Mouse (Mus musculus) yolk sac, embryonic 10.5 days (tissue): ENCODE data around the gene Nadk2.

Experiments
- DNase-seq: peaks from one replicate; pipeline ENCODE4 v3.0.0-alpha.2; 2017; ENCODE audit warnings: low spot score

The Nadk2 gene

GRCm38 (mm10) chr15:9087895-9088682 lies 17.0 kb downstream of the Nadk2 start:
- DNase-seq = no peak

- DNase-seq = no peak
Observed at GRCm38 (mm10) chr15:9088683-9089072, 17.6 kb downstream of the Nadk2 start.

DNA sequence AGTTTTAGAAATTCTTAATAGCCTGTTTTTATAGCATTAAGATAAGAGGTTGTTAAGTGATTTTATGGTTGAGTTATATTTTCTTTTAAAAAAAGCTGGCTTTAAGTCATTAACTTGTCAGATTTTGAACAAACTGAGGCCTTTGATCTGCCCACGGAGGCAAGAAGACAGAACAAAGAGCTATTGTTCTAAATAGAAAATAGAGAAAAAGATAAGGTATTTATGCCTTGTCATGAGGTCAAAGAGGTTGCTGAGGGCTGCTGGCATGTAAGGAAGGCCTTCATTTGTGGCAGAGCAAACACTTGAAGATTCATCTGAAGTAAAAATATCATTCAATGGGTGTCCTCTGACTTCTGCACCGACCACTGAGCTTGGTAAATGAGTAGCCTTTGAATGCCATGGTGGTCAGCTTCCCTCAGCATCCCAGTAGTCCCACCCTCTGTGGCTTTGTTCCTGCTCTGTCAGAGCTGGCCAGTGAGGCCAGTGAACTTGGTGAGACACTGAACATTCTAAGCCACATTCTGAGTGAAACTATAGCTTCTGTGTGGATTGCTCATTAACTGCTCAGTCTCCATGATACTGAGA lies 18.2 kb downstream of the Nadk2 start:
- no peak for DNase-seq

GRCm38 (mm10) chr15:9090662-9091061 lies 19.6 kb downstream of the Nadk2 start:
- DNase-seq = no peak

DNA sequence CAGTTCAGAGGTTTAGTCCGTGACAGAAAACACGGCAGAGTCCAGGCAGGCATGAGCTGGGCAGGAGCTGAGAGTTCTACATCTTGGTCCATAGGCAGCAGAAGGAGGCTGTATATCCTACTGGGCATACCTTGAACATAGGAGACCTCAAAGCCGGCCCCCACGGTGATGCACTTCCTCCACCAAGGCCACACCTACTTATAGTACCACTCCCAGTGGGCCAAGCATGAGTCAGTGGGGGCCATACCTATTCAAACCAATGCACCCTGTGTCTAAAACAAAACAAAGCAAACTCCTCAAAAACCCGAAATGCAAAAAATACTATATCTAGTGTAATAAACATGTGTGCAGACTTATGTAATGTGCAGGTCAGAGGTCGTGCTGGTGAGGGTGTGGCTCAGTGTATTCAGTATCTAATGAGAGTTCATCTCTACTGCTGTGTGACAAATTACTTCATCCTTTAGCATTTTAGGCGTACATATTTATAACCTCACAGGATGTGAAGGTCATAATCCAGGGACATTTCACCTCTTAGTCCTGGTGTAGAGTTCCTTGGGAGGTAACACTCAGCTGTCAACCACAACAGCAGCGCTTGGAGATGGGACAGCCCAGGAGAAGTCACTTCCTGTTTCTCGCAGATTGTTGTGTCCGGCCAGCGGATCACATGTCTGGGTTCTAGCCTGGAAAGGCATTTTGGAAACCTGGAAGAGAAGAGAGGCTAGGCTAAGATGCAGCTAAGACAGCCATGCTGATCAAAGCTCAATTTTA lies 22.7 kb downstream of the Nadk2 start:
- DNase-seq = no peak

DNA sequence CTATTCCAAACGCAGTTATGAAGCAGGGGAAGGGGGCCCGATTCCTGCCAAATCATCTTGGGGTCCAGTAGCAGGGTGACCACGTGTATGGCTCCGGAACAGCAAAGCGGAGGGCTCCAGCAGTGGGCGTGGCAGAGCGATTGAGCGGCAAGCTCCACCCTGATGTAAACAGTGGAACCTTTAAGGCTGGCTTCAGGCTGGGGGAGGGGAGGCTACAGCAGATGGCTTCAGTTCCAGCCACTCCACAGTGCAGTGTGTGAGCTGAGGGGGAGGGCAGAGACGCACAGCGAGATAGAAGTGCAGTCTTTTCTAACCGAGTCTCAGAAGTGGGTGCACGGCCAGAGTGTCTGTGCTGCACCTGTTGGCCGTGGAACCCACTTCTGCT lies 23.3 kb downstream of the Nadk2 start:
- peak; percentile 81 for DNase-seq

GRCm38 (mm10) chr15:9096865-9097264 lies 25.8 kb downstream of the Nadk2 start:
- no peak for DNase-seq

DNA sequence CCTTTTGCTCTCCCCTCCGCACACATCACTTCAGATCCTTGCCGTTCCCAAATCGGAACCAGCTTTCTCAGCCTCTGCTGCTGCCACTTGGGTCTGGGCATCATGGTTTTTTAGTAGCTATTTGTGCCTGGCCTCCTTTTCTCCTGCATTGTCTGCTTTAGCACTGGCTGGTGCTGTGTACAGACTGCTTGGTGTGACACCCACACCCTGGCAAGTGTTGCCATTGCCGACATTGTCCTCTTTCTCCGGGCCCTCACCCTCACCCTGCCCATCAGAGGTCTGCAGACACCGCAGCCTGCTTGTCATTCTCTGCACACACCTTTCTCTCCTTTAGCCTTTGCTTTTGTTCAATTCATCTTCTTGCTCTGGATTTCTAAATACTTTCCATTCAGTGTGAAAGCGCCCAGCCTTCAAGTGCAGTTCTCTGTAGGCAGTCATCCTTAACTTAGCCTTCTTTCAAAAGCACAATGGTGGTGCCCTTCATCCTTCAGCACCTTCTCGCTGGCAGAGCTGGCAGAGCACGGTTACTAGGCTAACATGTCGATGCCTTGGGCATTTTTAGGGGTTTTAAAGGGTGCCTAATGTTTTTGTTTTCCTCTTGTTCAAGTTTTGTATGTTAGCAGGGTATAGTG lies 29.5 kb downstream of the Nadk2 start:
- DNase-seq = no peak

DNA sequence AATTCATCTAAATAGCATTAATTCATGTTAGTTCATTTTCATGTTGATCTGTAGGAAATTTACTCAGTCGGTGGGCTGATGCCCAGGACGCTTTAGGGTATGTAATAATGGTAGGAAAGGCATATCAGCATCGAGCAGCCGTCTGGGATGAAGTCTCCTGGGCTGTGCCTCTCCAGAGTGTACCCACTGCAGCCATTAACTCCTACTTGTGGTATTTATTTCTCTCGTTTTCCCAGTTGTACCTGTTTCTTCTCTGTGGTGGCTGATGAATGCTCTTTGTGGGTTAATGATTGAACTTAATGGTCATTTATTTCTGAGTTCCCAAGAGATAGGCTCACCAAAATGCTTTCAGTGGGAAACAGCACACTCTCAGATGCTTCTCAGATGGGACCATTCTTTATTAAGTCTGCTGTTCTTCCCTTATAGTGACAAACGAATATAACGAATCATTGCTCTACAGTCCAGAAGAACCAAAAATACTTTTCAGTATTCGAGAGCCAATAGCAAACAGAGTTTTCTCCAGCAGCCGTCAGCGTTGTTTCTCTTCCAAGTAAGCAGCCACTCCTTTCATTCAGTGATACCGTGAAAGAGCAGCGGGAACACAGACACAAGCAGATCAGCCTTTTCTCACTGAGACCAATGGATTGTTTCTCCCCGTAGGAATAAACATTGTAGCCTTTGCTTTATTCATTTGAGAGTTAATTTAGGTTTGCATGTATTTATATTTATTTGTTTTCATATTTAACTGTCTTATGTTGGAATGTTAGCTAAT lies 35.4 kb downstream of the Nadk2 start:
- no peak for DNase-seq

DNA sequence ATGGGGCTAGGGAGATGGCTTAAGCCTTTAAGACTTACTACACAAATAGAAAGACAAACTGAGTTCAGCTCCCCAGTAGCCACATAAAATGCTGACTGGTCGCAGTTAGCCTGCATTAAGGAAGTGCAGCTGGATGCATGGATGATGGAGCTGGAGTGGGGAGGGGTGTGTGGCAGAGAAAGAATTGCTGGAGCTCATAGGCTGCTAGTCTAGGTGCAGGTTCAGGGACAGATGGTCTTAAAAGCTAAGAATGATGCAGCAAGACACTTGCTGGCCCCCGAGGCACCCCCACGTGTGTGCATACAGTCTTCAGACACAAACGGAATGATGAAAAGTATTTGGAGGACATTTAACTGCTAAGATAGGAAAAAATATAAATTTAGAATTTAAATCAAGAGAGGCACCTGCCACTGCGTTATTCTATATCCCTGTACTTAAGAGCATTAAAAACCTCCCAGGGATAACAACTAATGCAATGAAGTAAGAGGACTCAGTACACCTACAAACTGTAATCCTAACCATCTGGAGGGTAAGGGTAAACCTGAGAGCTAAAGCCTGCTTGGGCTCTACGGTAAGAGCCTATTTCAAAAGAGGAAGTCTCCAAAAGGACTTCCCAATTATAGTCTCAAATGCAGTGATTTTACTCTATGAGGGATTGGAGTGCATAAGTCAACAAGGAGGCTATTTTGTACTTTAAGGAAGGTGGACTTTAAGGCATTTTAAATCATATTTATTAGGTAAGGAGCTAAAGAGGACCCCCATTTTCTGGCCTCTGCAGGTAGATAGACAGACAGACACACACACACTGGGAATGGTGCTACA lies 39.7 kb downstream of the Nadk2 start:
- DNase-seq = no peak

GRCm38 (mm10) chr15:9111648-9112047 lies 40.6 kb downstream of the Nadk2 start:
- no peak for DNase-seq

- no peak for DNase-seq
Observed at GRCm38 (mm10) chr15:9113556-9113955, 42.5 kb downstream of the Nadk2 start.

GRCm38 (mm10) chr15:9114131-9114530 lies 43.1 kb downstream of the Nadk2 start:
- peak; percentile 72 for DNase-seq

DNA sequence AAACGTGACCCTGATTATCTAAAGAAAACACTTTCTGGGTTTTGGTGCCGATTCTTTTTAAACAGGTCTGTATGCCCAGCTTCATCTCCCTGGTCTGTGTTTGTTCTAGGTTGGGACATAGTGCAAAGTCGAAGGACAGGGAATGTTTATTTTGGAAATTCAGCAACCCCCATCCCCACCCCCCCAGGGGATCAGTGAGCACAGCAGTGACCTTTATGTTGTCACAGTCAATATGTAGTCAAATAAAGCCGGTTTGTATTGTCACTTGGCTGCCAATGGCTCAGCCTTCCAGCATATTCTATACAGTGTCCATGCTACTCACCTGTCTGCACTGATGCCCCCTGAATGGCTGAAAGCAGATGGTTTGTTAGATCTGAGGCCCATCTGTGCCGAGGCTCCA lies 43.5 kb downstream of the Nadk2 start:
- DNase-seq = peak; percentile 86

- DNase-seq = no peak
Observed at GRCm38 (mm10) chr15:9118852-9119251, 47.8 kb downstream of the Nadk2 start.

GRCm38 (mm10) chr15:9120081-9120480 lies 49.0 kb downstream of the Nadk2 start:
- peak; percentile 49 for DNase-seq

DNA sequence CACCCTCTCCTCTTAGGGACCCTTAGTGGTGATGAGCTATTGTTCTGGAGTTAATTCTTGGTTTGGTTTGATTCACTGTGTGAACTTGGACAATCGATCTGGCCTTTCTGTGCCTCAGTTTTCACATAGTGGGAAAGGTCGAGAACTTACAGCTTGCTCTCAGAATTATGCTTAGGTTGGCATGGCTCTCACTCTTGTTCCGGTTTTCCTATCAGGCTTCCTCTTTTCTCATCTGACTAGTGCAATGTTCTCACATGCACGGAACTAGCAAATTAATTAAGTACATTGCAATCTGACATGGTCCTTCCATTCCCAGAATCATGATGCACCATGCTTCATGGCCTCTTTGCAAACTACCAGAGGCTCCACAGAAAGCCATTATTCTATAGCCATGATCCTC lies 51.9 kb downstream of the Nadk2 start:
- DNase-seq = no peak

DNA sequence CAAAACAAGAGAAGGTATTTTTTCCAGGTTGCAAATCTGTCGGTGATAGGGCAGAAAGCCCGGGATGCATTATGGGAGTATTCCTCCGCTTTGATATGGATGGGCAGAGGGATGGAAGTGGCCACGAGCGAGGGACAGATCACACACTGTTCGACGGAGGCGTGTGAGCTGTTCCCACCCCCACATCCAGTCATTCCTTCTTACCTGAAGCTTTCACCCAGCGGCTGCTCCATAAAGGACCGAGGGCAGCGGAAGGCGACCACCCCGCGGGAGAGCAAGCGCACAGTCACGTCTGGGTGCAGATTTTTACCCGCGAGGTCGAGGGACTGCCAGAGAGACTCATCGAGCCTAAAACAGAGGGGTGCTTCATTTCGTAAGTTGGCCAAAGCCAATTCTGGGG lies 53.8 kb downstream of the Nadk2 start:
- no peak for DNase-seq

- no peak for DNase-seq
Observed at GRCm38 (mm10) chr15:9127051-9127791, 56.2 kb downstream of the Nadk2 start.

GRCm38 (mm10) chr15:9130772-9131498 lies 59.9 kb downstream of the Nadk2 start:
- no peak for DNase-seq
